Mouse (Mus musculus): ENCODE measurements around the gene BC107364. TPM values are rescaled to one million over a fixed set of nuclear protein-coding genes. Genes with fewer than 3 reads are reported as not detected.
"Not testable (repeated sequence)": the region's sequence is repeated elsewhere in the genome, so short reads cannot be mapped to it uniquely, and the experiment has no call there.

Gene BC107364
- polyA plus RNA-seq, 1 experiment from 2014 or later, result 0.55 TPM

DNA sequence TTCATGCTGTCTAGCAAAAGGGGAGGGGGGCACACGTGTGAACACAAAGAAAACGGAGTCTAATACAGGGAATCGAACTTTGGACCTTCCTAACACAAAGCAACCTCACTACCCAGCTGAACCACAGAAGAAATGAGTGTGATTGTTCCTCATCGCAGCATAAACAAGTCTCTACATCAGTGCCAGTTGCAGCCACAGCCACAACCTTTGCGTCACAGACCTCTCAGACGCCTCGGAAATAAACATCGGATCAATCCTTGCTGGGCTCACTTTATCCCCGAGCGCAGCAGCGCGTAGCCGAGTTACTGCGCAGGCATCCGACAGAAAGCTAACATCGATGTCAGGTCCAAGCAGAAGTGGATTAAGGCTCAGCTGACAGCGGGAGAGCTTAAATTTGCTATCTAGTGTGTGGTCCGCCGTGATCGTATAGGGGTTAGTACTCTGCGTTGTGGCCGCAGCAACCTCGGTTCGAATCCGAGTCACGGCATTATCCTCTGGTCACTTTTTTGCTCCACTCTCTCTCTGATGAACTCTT lies 16.5 kb downstream of the BC107364 start:
- Histone ChIP-seq H3K36me3 (no peaks in the 10 kb centered on the region), H3K4me3 (peak overlapping the region; percentile 28), H3K4me1 (no peaks in the 10 kb centered on the region), H3K27me3 (peaks cover 65% of the 10 kb centered on the region), H3K9me3 (no peaks in the 10 kb centered on the region), H3K27ac (no peak overlapping the region), H3K9ac (no peak overlapping the region), H3K4me2 (peak overlapping the region; percentile 34)
- no peak for ATAC-seq (ENCODE audit: insufficient number of reproducible peaks, low FRiP score, low TSS enrichment, low read depth)
- WGBS, result under 1% methylated on average over 26 of the region's 26 CpGs

DNA sequence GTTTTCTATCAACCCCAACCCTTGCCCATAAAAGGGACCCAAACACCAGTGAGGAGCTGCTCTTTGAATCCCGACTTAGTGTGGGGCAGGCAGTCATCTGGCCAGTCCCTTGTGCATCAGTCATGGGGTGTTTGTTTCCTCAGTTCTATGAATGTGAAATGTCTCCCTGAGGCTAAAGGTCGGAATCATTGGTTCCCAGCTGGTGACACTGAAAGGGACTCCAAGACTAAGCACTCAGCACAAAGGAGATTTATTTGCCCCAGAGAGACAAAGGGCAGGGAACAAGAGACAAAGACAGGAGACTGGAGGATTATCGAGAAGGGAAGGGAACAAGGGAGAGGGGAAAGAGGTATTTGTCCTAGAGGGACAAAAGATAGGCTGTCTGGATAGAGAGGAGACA lies 19.9 kb downstream of the BC107364 start:
- H3K4me1 ChIP-seq, result no peaks in the 10 kb centered on the region
- H3K9me3 ChIP-seq, result no peaks in the 10 kb centered on the region
- no peak overlapping the region for H3K4me2 ChIP-seq
- H3K27me3 ChIP-seq, result peaks cover 41% of the 10 kb centered on the region
- whole genome bisulfite sequencing, result 42% methylated on average over 3 of the region's 3 CpGs
- no peak overlapping the region for H3K27ac ChIP-seq
- ATAC-seq (ENCODE audit: insufficient number of reproducible peaks, low FRiP score, low TSS enrichment, low read depth), result no peak
- H3K36me3 ChIP-seq, result no peaks in the 10 kb centered on the region
- H3K9ac ChIP-seq, result no peak overlapping the region
- no peak overlapping the region for H3K4me3 ChIP-seq

DNA sequence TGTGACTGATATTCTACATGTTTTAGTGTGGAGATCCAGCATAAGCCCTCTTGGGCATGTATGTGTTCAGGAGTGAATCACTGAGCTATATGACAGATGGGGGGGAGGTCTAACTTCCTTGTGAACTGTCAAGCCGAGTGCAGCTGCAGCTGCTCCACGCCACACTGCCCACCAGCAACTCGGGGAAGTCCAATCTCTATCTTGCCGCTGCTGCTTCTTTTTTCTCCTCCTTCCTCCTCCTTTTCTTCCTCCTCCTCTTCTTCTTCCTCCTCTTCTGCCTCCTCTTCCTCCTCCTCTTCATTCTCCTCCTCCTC lies 22.3 kb downstream of the BC107364 start:
- Histone ChIP-seq H3K9ac (no peak overlapping the region), H3K4me3 (no peak overlapping the region), H3K36me3 (no peaks in the 10 kb centered on the region), H3K9me3 (no peaks in the 10 kb centered on the region), H3K27ac (no peak overlapping the region), H3K4me1 (no peaks in the 10 kb centered on the region), H3K4me2 (no peak overlapping the region), H3K27me3 (peaks cover 17% of the 10 kb centered on the region; the same call in 1 of the 2 replicates)
- 78% methylated on average over 4 of the region's 4 CpGs for WGBS
- ATAC-seq (ENCODE audit: insufficient number of reproducible peaks, low FRiP score, low TSS enrichment, low read depth), result no peak

DNA sequence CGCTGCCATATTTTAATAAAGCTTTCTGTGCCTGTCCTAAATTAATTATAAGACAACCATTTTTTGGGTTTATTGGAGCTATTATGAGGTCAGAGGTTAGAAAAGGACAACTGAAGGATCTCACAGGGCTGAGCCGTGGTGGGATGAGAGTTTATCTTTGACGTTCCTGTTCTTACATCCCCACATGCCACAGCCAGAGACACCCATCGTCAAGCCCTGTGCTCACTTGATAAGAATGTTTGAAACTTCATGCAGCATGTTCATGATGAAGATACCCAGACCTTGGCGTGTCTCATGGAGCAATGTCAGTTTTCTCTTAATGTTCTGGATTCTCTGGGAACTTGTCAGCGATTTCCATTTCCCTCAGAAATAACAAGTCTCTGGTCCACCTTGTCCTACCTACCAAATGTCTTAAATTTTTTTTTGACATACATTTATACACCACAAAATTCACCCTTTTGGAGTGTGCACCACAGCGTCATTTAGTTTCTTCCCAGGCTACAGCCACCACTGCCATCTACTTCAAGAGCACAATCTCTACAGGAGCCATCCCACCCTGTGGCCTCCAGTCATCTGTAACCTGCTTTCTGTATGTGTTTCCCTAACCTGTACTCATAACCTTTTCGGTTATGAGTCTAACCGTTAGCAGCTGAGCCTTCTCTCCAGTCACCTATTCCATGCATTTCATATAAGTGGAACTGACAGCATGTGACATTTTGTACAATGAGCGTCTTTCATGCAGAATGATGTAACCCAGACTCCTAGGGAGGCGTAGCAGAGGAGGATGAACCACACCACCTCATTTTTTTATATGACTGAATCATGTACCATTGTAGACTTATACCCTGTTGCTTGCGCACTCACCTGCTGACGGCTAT lies 22.9 kb downstream of the BC107364 start:
- ATAC-seq (ENCODE audit: insufficient number of reproducible peaks, low FRiP score, low TSS enrichment, low read depth), result no peak
- H3K36me3 ChIP-seq, result no peaks in the 10 kb centered on the region
- H3K4me3 ChIP-seq, result no peak overlapping the region
- no peak overlapping the region for H3K4me2 ChIP-seq
- H3K27me3 ChIP-seq, result peaks cover 17% of the 10 kb centered on the region; the same call in 1 of the 2 replicates
- H3K4me1 ChIP-seq, result no peaks in the 10 kb centered on the region
- H3K9me3 ChIP-seq, result no peaks in the 10 kb centered on the region
- H3K9ac ChIP-seq, result no peak overlapping the region
- H3K27ac ChIP-seq, result no peak overlapping the region
- WGBS, result 84% methylated on average over 13 of the region's 13 CpGs

DNA sequence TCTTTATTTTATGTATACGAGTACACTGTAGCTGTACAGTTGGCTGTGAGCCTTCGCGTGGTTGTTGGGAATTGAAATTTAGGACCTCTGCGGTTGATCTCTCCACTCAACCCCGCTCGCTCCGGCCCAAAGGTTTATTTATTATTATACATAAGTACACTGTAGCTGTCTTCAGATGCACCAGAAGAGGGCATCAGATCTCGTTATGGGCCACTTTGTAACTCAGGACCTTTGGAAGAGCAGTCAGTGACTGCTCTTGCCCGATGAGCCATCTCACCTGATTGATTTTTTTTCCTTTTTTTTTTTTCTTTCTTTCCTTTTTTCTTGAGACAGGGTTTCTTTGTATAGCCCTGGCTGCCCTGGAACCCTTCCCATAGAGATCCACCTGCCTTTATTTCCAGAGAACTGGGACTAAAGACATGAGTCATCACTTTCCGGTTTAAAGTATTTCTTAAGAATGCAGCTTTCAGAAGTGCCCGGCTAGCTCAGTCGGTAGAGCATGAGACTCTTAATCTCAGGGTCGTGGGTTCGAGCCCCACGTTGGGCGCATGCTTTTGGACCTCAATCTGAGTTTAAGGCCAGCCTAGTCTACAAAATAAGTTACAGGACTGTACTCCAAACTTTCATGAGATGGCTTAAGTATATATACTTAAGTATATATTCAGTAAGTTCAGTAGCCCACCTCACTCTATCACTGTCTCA lies 24.2 kb downstream of the BC107364 start:
- 7% methylated on average over 16 of the region's 16 CpGs for WGBS
- Histone ChIP-seq H3K27me3 (peaks cover 18% of the 10 kb centered on the region; the same call in 1 of the 2 replicates), H3K4me1 (no peaks in the 10 kb centered on the region), H3K27ac (no peak overlapping the region), H3K4me3 (peak overlapping the region; percentile 12; the same call in 1 of the 2 replicates), H3K36me3 (no peaks in the 10 kb centered on the region), H3K9ac (no peak overlapping the region), H3K4me2 (peak overlapping the region; percentile 30), H3K9me3 (no peaks in the 10 kb centered on the region)
- no peak for ATAC-seq (ENCODE audit: insufficient number of reproducible peaks, low FRiP score, low TSS enrichment, low read depth)

DNA sequence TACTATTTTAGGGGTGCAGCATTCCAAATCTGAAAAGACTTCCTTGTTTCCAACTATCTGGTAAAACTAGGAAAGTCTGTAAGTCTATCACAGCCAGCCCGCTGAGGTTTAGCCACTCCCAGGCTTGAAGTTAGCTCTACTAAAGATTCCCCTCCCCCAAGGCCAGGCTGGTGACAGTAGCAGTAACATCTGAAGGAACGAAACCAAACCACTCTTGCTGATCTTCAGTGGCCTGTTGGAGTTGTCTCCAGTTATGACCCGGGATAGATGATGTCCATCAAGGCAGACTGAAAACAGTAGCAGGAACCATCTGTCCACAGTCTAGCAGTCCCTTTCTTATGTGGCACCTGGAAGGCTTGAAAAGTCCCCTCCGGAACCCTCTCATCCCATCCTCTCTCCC lies 24.8 kb downstream of the BC107364 start:
- no peaks in the 10 kb centered on the region for H3K36me3 ChIP-seq
- H3K4me3 ChIP-seq, result peak overlapping the region; percentile 12; the same call in 1 of the 2 replicates
- no peaks in the 10 kb centered on the region for H3K9me3 ChIP-seq
- H3K4me2 ChIP-seq, result peak overlapping the region; percentile 30
- peaks cover 15% of the 10 kb centered on the region; the same call in 1 of the 2 replicates for H3K27me3 ChIP-seq
- H3K9ac ChIP-seq, result no peak overlapping the region
- no peak for ATAC-seq (ENCODE audit: insufficient number of reproducible peaks, low FRiP score, low TSS enrichment, low read depth)
- 16% methylated on average over 4 of the region's 4 CpGs for WGBS
- no peak overlapping the region for H3K27ac ChIP-seq
- no peaks in the 10 kb centered on the region for H3K4me1 ChIP-seq

DNA sequence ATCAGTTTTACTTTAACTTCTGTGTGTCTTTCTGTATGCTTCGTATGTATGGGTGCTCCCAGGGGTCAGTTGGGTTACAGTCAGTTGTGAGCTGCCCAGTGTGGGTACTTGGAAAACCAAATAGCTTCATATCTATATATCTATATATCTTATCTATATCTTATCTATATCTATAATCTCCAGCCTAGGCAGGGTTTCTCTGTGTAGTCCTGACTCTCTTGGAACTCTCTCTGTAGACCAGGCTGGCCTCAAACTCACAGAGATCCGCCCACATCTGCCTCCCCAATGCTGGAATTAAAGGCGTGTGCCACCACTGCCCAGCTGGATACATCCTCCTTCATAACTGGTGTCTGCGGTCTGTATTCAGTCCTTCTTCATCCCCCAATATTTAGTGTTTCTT lies 25.8 kb downstream of the BC107364 start:
- Histone ChIP-seq H3K27me3 (peaks cover 7% of the 10 kb centered on the region; the same call in 1 of the 2 replicates), H3K9ac (no peak overlapping the region), H3K9me3 (no peaks in the 10 kb centered on the region), H3K4me2 (no peak overlapping the region), H3K27ac (no peak overlapping the region), H3K36me3 (no peaks in the 10 kb centered on the region), H3K4me3 (no peak overlapping the region), H3K4me1 (no peaks in the 10 kb centered on the region)
- ATAC-seq (ENCODE audit: insufficient number of reproducible peaks, low FRiP score, low TSS enrichment, low read depth), result no peak
- 78% methylated on average over 4 of the region's 4 CpGs for WGBS

DNA sequence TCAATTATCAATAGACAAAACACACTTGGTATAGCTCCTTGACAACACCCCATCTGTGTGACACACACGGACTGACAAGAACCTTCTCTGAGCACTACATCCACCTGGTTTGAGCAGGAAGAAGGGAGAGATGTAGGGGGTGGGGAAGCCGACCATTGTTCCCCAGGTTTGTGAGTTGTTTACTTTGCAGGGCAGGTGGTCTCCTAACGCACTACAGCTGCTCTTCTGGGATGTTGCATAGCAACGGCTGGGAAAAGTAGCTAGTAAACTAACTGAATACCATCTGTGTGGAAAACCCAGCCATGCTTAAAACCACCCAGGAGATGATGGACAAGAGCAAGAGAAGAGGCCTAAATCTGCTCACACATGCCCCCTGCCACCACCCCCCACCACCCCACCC lies 27.7 kb downstream of the BC107364 start:
- not testable (repeated sequence) for H3K36me3 ChIP-seq; ATAC-seq (ENCODE audit: insufficient number of reproducible peaks, low FRiP score, low TSS enrichment, low read depth); H3K9me3 ChIP-seq; H3K4me2 ChIP-seq; H3K9ac ChIP-seq; H3K27me3 ChIP-seq; H3K27ac ChIP-seq; H3K4me3 ChIP-seq; H3K4me1 ChIP-seq
- 17% methylated on average over 4 of the region's 4 CpGs for WGBS

DNA sequence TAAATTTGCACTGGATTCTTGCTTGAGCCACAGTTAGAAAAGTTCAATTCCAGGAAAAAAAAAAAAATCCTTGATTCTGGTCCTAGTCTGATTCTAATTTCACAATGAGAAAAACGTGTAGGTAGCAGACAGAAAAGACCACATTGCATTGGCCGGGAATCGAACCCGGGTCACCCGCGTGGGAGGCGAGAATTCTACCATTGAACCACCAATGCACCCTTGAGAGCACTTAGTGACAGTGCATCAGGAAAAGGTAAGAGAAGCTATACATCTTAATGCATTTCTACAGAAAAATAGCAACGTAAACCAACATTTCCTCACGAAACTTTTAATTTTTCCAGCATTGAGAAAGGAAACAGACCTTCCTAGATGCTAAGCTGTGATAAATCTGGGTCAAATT lies 28.2 kb downstream of the BC107364 start:
- Histone ChIP-seq H3K4me1 (no peaks in the 10 kb centered on the region), H3K36me3 (no peaks in the 10 kb centered on the region), H3K4me3 (no peak overlapping the region), H3K9me3 (no peaks in the 10 kb centered on the region), H3K27me3 (peaks cover 3% of the 10 kb centered on the region; the same call in 1 of the 2 replicates), H3K27ac (no peak overlapping the region), H3K9ac (no peak overlapping the region), H3K4me2 (no peak overlapping the region)
- WGBS, result 23% methylated on average over 9 of the region's 9 CpGs
- no peak for ATAC-seq (ENCODE audit: insufficient number of reproducible peaks, low FRiP score, low TSS enrichment, low read depth)

DNA sequence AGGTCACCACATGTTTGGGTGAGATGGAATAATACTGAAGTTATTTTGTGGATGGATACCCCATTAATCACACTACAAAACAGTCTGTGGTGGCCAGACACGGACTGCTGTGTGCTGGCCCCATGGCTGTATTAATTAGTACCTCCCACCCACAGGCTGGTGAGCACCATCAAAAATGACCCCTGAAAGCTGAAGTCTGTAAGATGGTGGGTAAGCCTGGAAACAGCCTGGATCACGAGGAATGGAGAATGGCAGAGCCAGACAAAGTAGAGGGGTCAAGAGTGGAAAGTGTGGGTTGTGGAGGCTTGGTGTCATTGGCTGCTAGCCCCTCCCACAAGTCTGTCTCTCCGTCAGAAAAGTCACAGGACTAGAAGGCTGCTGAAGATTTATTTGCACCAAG lies 31.3 kb downstream of the BC107364 start:
- no peak overlapping the region for H3K27ac ChIP-seq
- no peaks in the 10 kb centered on the region for H3K36me3 ChIP-seq
- H3K27me3 ChIP-seq, result 0 out of 2 replicates have a peak, but pooled peaks cover 3% of the 10 kb centered on the region
- H3K4me3 ChIP-seq, result no peak overlapping the region
- no peak for ATAC-seq (ENCODE audit: insufficient number of reproducible peaks, low FRiP score, low TSS enrichment, low read depth)
- no peak overlapping the region for H3K4me2 ChIP-seq
- H3K9ac ChIP-seq, result no peak overlapping the region
- WGBS, result 42% methylated on average over 3 of the region's 3 CpGs
- H3K4me1 ChIP-seq, result no peaks in the 10 kb centered on the region
- H3K9me3 ChIP-seq, result no peaks in the 10 kb centered on the region

DNA sequence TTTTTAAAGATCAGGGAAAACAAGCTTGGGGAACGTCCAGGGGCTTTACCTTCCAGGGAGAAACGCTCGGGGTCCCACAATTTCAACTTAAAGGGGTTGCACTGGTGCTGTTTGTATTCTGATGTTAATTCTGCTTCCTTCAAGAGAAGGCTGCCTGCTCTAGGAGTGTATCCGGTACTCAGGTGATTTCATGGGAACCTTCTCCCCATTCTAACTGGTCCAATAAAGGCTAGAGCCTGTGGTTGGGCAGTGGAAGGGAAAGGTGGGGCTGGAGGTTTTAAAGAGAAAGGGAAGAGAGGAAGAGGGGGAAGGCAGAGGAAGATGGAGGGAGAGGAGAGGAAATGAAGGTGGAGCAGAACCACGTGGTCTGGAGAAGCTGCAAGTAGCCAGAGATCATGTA lies 33.2 kb downstream of the BC107364 start:
- 64% methylated on average over 5 of the region's 5 CpGs for WGBS
- not testable (repeated sequence) for H3K9ac ChIP-seq; H3K27ac ChIP-seq; H3K27me3 ChIP-seq; H3K4me3 ChIP-seq; H3K4me1 ChIP-seq; H3K36me3 ChIP-seq; H3K9me3 ChIP-seq; ATAC-seq (ENCODE audit: insufficient number of reproducible peaks, low FRiP score, low TSS enrichment, low read depth); H3K4me2 ChIP-seq

Data from limb, embryonic 15.5 days (tissue).